Mouse (Mus musculus): ENCODE measurements at regions not wholly inside any gene's neighbourhood (a gene's known extent, or its start where the extent isn't known, plus 50 kb on each side); places are given as distances from the start of the nearest gene placed in this dataset.
A peak's percentile ranks its signal among the peaks of the same experiment; 100 is the strongest.
"Not testable (repeated sequence)": the region's sequence is repeated elsewhere in the genome, so short reads cannot be mapped to it uniquely, and the experiment has no call there.

DNA sequence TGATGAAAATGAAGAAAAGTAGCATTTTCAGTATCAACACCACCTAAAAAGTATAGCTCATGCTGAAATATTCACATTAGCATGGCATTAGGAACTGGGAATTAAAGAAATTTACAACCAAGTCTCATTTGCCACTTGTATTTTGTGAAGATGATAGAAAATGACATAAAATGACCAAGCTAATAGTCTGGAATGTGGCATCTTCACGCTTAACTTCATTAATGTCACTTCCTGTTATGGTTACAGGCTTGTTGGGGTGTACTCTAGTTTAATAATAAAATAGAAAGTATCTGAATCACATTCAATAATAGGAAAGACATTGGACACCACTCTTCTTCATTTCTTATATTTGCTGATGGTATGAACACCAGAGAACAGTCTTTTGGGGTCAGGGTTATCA, 167.1 kb downstream of the Pcdh17 start:
- no peak for DNase-seq

DNA sequence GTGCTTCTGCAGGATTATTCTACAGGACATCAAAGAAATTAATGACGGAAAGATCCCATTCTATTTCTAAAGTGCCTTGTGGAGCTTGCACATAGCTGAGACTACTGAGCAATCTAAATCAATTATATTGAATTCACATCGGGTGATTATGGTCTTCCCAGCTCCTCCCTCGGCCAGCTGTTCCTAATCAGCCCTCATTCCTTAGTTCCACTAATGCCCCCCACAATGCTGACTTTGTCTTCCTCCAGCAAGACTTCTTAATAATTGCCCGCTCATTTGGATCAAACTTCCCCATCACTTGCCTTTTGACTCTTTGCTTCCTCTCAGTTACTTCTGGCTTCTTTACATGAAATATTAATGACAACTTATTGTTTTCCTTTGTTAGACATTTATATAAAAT, 169.2 kb downstream of the Pcdh17 start:
- no peak for DNase-seq

DNA sequence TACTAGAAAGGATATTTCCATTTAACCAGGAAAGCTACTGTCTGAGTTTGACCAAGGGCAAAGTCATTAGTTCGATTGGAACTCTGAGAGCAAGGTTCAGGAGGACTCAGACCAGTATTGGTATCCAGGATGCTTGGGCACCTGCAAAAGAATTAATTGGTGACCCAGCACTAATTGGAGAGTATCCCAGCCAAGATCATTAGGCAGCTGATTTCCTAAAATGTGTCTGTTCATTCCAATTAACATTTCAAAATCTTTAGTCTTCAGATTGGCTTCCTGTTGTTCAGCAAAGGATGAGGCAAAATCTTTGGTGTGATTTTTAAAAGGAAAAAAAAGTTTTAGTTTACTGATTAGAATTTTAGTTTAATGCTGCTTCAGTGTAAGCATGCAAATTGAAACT, 201.7 kb downstream of the Pcdh17 start:
- DNase-seq: no peak

DNA sequence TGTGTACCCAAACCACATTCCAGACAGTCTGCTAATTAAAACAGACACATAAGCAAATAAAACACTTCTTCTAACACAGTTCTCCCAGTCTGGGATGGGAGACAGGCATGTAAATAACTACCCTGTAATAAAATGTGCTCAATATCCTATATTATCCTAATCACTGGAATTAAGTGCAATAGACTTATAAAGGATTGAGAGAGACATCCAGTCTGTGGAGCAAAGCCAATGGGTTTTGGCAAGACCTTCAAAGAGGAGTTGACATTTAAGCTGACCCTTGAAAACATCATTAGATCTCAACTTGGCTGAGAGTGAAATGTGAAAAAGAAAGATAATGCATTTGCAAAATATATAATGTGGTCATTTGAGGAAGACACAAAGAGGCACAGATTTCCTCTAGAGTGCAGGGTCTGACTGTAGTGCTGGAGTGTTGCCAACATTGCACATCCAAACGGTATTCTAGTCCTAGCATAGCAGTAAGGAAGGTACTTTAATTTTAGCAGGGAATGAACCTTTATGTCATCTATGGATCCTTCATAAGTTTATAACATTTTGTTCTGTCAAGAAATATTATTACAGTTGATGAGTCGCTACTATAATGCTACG, 202.7 kb downstream of the Pcdh17 start:
- DNase-seq: no peak

DNA sequence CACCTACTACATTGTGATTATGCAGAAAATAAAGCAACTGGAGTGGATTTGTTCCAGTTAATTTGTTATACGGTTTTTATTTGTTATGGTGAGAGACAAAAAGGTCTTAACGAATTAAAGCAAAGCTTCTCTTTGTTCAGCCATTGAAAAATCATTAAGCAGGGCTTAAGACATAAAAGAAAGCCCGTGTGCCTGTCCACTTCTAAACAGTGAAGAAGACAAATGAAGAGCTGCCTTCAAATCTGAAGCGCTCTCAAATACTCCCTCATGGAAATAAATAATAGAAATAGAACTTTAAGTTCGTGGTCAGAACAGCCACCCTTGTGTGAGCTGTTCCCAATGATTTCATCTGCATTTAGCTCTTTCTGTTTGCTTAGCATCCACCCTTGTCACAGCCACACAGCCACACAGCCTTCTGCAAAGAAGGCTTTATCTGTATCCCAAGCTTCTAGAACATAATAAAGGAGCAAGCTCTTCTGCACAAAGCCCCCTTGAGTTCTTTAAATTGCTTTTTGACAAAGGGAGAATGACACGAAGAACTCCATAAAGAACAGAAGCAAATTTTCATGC, 215.9 kb downstream of the Pcdh17 start:
- DNase-seq: no peak

DNA sequence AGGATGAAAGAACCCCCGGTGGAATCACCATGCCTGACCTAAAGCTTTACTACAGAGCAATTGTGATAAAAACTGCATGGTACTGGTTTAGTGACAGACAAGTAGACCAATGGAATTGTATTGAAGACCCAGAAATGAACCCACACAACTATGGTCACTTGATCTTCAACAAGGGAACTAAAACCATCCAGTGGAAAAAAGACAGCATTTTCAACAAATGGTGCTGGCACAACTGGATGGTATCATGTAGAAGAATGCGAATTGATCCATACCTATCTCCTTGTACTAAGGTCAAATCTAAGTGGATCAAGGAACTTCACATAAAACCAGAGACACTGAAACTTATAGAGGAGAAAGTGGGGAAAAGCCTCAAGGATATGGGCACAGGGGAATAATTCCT, 224.3 kb downstream of the Pcdh17 start:
- not testable (repeated sequence) for DNase-seq

DNA sequence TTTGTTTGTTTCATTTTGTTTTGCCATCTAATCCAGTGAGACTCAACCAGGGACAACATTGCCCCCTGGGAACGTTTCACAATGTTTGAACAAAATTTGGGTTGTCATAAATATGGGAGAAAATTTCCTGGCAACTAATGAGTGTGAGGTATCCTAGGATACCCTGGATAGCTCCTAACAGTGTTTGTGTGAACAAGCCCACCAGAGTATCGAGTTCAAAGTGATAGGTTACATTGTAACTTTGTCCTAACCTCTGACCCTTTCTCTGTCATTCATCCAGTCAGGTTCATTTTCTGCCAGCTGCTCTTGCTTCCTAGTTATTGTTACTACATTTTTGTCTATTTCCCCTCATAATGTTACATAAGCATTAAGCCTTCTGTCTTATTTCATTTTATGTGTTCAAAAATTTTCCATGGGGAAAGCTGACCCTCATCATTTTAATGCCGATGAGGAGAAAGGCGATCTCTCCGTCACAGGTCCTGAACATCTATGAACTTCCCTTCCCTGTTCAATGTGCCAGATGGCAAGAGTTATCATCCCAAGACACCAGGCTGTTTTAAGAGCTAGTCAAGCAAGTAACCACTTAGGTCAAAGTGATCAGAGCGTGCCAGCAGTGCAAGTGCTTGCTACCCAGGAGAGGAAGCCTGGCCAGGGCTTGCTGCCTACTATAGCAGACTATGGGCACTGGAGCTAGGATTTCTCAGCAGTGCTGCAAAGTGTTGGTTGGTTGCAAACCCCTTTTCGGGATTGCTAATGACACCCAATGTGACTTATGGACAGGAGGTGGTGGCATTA, 228.5 kb downstream of the Pcdh17 start:
- peak; percentile 2 to 6 for DNase-seq

DNA sequence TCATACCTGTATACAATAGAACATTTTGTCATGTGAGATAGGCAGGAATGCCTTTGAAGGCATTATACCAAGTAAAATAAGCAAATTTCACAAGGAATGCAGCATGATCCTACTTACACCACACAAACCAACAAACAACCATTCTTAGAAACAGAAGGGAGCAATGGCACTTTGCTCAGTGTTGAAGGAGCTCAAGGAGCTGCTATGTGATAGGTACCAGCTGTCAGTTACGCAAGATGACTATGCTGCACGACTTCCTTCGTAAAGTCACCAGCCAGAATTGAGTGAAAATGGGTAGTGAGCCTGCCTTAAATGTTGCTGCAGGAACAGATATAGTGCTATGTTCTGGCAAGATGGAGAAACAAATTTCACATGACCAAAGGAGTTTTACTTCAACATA, 243.5 kb downstream of the Pcdh17 start:
- DNase-seq: no peak

DNA sequence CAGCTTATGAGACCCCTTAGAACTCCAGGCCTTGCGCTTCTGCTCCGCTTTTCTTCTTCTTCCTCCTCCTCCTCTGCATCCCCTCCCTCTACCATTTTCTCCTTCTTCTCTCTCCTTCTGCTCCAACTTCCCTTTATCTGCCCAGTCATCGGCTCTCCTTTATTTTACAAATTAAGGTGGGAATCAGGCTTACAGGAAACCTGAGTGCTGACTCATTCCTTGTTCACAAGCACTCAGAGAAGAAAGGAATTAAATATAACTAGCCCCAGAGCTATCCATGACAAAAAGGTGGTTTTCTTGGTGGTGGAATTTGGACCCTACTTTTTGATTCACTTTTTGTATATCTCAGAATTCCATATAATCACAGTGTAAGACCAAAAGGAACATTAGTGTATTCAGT, 247.4 kb downstream of the Pcdh17 start:
- no peak for DNase-seq
